Mouse (Mus musculus): ENCODE data around the gene Pitpnm2.

Gene Pitpnm2

GRCm38 (mm10) chr5:124247986-124248626 lies 1.5 kb downstream of the Pitpnm2 start:
- DNase-seq (ENCODE audit: low read depth, low spot score), result no peak

- no peak for DNase-seq (ENCODE audit: low read depth, low spot score)
Observed at GRCm38 (mm10) chr5:124247296-124247695, 2.3 kb downstream of the Pitpnm2 start.

GRCm38 (mm10) chr5:124244885-124245284 lies 4.7 kb downstream of the Pitpnm2 start:
- DNase-seq (ENCODE audit: low read depth, low spot score), result no peak

GRCm38 (mm10) chr5:124244449-124244848 lies 5.1 kb downstream of the Pitpnm2 start:
- no peak for DNase-seq (ENCODE audit: low read depth, low spot score)

GRCm38 (mm10) chr5:124243236-124243901 lies 6.2 kb downstream of the Pitpnm2 start:
- no peak for DNase-seq (ENCODE audit: low read depth, low spot score)

- DNase-seq (ENCODE audit: low read depth, low spot score), result no peak
Observed at GRCm38 (mm10) chr5:124241686-124242444, 7.7 kb downstream of the Pitpnm2 start.

GRCm38 (mm10) chr5:124240841-124241685 lies 8.5 kb downstream of the Pitpnm2 start:
- no peak for DNase-seq (ENCODE audit: low read depth, low spot score)

GRCm38 (mm10) chr5:124236180-124236579 lies 13.4 kb downstream of the Pitpnm2 start:
- no peak for DNase-seq (ENCODE audit: low read depth, low spot score)

- DNase-seq (ENCODE audit: low read depth, low spot score), result no peak
Observed at GRCm38 (mm10) chr5:124234778-124235177, 14.8 kb downstream of the Pitpnm2 start.

- no peak for DNase-seq (ENCODE audit: low read depth, low spot score)
Observed at GRCm38 (mm10) chr5:124233874-124234661, 15.5 kb downstream of the Pitpnm2 start.

GRCm38 (mm10) chr5:124233144-124233465 lies 16.5 kb downstream of the Pitpnm2 start:
- no peak for DNase-seq (ENCODE audit: low read depth, low spot score)

GRCm38 (mm10) chr5:124232360-124233143 lies 17.0 kb downstream of the Pitpnm2 start:
- DNase-seq (ENCODE audit: low read depth, low spot score), result no peak

- no peak for DNase-seq (ENCODE audit: low read depth, low spot score)
Observed at GRCm38 (mm10) chr5:124230461-124230860, 19.1 kb downstream of the Pitpnm2 start.

GRCm38 (mm10) chr5:124227193-124227592 lies 22.4 kb downstream of the Pitpnm2 start:
- no peak for DNase-seq (ENCODE audit: low read depth, low spot score)

GRCm38 (mm10) chr5:124226494-124226893 lies 23.1 kb downstream of the Pitpnm2 start:
- no peak for DNase-seq (ENCODE audit: low read depth, low spot score)

- peak; percentile 32 for DNase-seq (ENCODE audit: low read depth, low spot score)
Observed at GRCm38 (mm10) chr5:124225891-124226290, 23.7 kb downstream of the Pitpnm2 start.

- DNase-seq (ENCODE audit: low read depth, low spot score), result no peak
Observed at GRCm38 (mm10) chr5:124224321-124225092, 25.1 kb downstream of the Pitpnm2 start.

GRCm38 (mm10) chr5:124223574-124223973 lies 26.0 kb downstream of the Pitpnm2 start:
- DNase-seq (ENCODE audit: low read depth, low spot score), result no peak

GRCm38 (mm10) chr5:124222696-124223095 lies 26.9 kb downstream of the Pitpnm2 start:
- DNase-seq (ENCODE audit: low read depth, low spot score), result no peak

- no peak for DNase-seq (ENCODE audit: low read depth, low spot score)
Observed at GRCm38 (mm10) chr5:124221736-124222040, 27.9 kb downstream of the Pitpnm2 start.

Data from A20 (cell line).